Mouse (Mus musculus): ENCODE measurements around the gene Pglyrp2.

GRCm38 (mm10) chr17:32382576-32382975, 41.4 kb downstream of the Pglyrp2 start:
- TF ChIP-seq CTCF (IDR thresholded peaks at IDR 0.05; ENCODE audit: low read depth, low read length) (no peak), POLR2A (IDR thresholded peaks at IDR 0.05; ENCODE audit: extremely low read depth, insufficient read depth, low read length) (no peak)
